Comparison of ENCODE assay signal across 8 mouse cellular contexts in genomic region chr1:140661404-140661787, GRCm38 (mm10).
DNase-seq lines count a peak whose midpoint lies in the region; ATAC-seq and TF ChIP-seq lines count a peak whose summit lies in the region.

No protein-coding gene starts in this region.

- no peak overlapping the region for H3K27ac ChIP-seq in liver, adult 2 months (replicated peaks; ENCODE audit: insufficient read depth, low read depth, low read length)
- no peak overlapping the region for H3K27ac ChIP-seq in forebrain, embryonic 14.5 days (ENCODE audit: low read depth, low read length)
- no peak overlapping the region for H3K27ac ChIP-seq in midbrain, embryonic 16.5 days (ENCODE audit: low read length)

- no peak for TF ChIP-seq POLR2A in liver, adult 2 months (IDR thresholded peaks at IDR 0.05; ENCODE audit: extremely low read depth, insufficient read depth, low read length)

- no peaks in the 10 kb centered on the region for H3K4me1 ChIP-seq in liver, adult 2 months (ENCODE audit: control insufficient read depth, insufficient read depth, low read length)
- H3K4me1 ChIP-seq in forebrain, embryonic 14.5 days (ENCODE audit: control insufficient read depth, insufficient read depth, low read length): peaks cover 5% of the 10 kb centered on the region; the same call in 1 of the 2 replicates
- no peaks in the 10 kb centered on the region for H3K4me1 ChIP-seq in midbrain, embryonic 16.5 days (ENCODE audit: control insufficient read depth, insufficient read depth, low read length)

- peak; percentile 5 to 48 for DNase-seq in cerebellum, postnatal 14 days
- DNase-seq in cerebellum, postnatal 25 days: no peak
- DNase-seq in liver, adult 2 months (ENCODE audit: extremely low read depth, low read depth, low spot score): peak; percentile 38
- DNase-seq in liver: no peak
- DNase-seq in forebrain, embryonic 14.5 days (ENCODE audit: low spot score): peak; percentile 78
- DNase-seq in testis, postnatal 10 days (ENCODE audit: low spot score): no peak
- DNase-seq in right cerebral cortex, postnatal 4 days: no peak

- ATAC-seq in forebrain, embryonic 14.5 days: peak; percentile 83
- ATAC-seq in midbrain, embryonic 16.5 days: peak; percentile 90

- no peaks in the 10 kb centered on the region for H3K9me3 ChIP-seq in forebrain, embryonic 14.5 days (replicated peaks; ENCODE audit: control insufficient read depth, low read length)
- no peaks in the 10 kb centered on the region for H3K9me3 ChIP-seq in midbrain, embryonic 16.5 days (replicated peaks; ENCODE audit: control insufficient read depth, low read length, poor library complexity, severe bottlenecking)

- no peak overlapping the region for H3K9ac ChIP-seq in liver, adult 2 months (ENCODE audit: low read depth, low read length)
- H3K9ac ChIP-seq in forebrain, embryonic 14.5 days (ENCODE audit: low read length): peak overlapping the region; percentile 43; the same call in 1 of the 2 replicates
- no peak overlapping the region for H3K9ac ChIP-seq in midbrain, embryonic 16.5 days (ENCODE audit: low read depth, low read length)

- H3K27me3 ChIP-seq in liver, adult 2 months (ENCODE audit: control insufficient read depth, insufficient read depth, low read length): no peaks in the 10 kb centered on the region
- H3K27me3 ChIP-seq in forebrain, embryonic 14.5 days (replicated peaks; ENCODE audit: control insufficient read depth, insufficient read depth, low read length): no peaks in the 10 kb centered on the region
- H3K27me3 ChIP-seq in midbrain, embryonic 16.5 days (ENCODE audit: control insufficient read depth, insufficient read depth, low read depth, low read length): no peaks in the 10 kb centered on the region

- H3K4me3 ChIP-seq in liver, adult 2 months (ENCODE audit: insufficient read depth, low read depth, low read length): no peak overlapping the region
- H3K4me3 ChIP-seq in forebrain, embryonic 14.5 days (ENCODE audit: low read depth, low read length): peak overlapping the region; percentile 21; the same call in 1 of the 2 replicates
- H3K4me3 ChIP-seq in midbrain, embryonic 16.5 days (ENCODE audit: low read depth, low read length): peak overlapping the region; percentile 14

- H3K36me3 ChIP-seq in liver, adult 2 months (ENCODE audit: control insufficient read depth, insufficient read depth, low read length): no peaks in the 10 kb centered on the region
- H3K36me3 ChIP-seq in forebrain, embryonic 14.5 days (ENCODE audit: control insufficient read depth, insufficient read depth, low read length): no peaks in the 10 kb centered on the region
- H3K36me3 ChIP-seq in midbrain, embryonic 16.5 days (ENCODE audit: control insufficient read depth, insufficient read depth, low read length): no peaks in the 10 kb centered on the region

- WGBS in liver, adult 2 months: 24% methylated on average over 3 of the region's 3 CpGs
- 24% methylated on average over 3 of the region's 3 CpGs for WGBS in forebrain, embryonic 14.5 days
- whole genome bisulfite sequencing in midbrain, embryonic 16.5 days: 19% methylated on average over 3 of the region's 3 CpGs

- H3K4me2 ChIP-seq in forebrain, embryonic 14.5 days (ENCODE audit: low read length): peak overlapping the region; percentile 46
- peak overlapping the region; percentile 41 for H3K4me2 ChIP-seq in midbrain, embryonic 16.5 days (ENCODE audit: low read length)

- H3K79me2 ChIP-seq in liver, adult 2 months (ENCODE audit: control insufficient read depth, insufficient read depth, low read length): no peaks in the 10 kb centered on the region

- TF ChIP-seq CTCF in liver, adult 2 months (IDR thresholded peaks at IDR 0.05; ENCODE audit: low read depth, low read length): peak; percentile 47

Comparison
In these comparisons a context has a peak if more than half of its experiments do, and no peak if none do; other contexts are left out.
1. DNase-seq: peak in cerebellum, postnatal 14 days (2 of 2), liver, adult 2 months (single experiment) and forebrain, embryonic 14.5 days (single experiment); none in cerebellum, postnatal 25 days (0 of 2), liver (single experiment), testis, postnatal 10 days (single experiment) and right cerebral cortex, postnatal 4 days (single experiment).